Mouse (Mus musculus) myocyte (in vitro differentiated cells): Measurements from ENCODE around the gene Prx.

Experiments used
- CEBPB ChIP-seq: IDR thresholded peaks from 2 replicates; pipeline ENCODE4 v1.6.1; 2011; ENCODE audit warnings: mild to moderate bottlenecking, moderate library complexity; ENCODE audit not compliant: poor library complexity, insufficient read depth, severe bottlenecking
- E2F4 ChIP-seq: IDR thresholded peaks from one replicate; pipeline ENCODE4 v1.6.1; 2011; ENCODE audit warnings: mild to moderate bottlenecking, control low read depth, moderate library complexity; ENCODE audit not compliant: insufficient read depth
- MAX ChIP-seq: IDR thresholded peaks from one replicate; pipeline ENCODE4 v1.6.1; 2011; ENCODE audit warnings: low read depth, mild to moderate bottlenecking, control low read depth
- POLR2A ChIP-seq: IDR thresholded peaks from one replicate; pipeline ENCODE4 v1.6.1; 2011; ENCODE audit warnings: low read depth, mild to moderate bottlenecking, control low read depth, moderate library complexity; ENCODE audit not compliant: insufficient read length
- POLR2AphosphoS2 ChIP-seq: IDR thresholded peaks from one replicate; pipeline ENCODE4 v1.6.1; 2011; ENCODE audit warnings: low read depth, control low read depth; ENCODE audit not compliant: insufficient read length
- TCF12 ChIP-seq: IDR thresholded peaks from one replicate; pipeline ENCODE4 v1.6.1; 2011; ENCODE audit warnings: mild to moderate bottlenecking, control low read depth; ENCODE audit not compliant: poor library complexity, insufficient read depth, severe bottlenecking

- TF ChIP-seq POLR2A (no peak), E2F4 (no peak), MAX (no peak), TCF12 (no peak), CEBPB (no peak), POLR2AphosphoS2 (no peak)
Measured at GRCm38 (mm10) chr7:27520599-27520998, 21.5 kb downstream of the Prx start.
